Mouse (Mus musculus): ENCODE measurements around the gene Slc16a14. TPM values are rescaled to one million over a fixed set of nuclear protein-coding genes. Genes with fewer than 3 reads are reported as not detected.
A peak's percentile ranks its signal among the peaks of the same experiment; 100 is the strongest.

Slc16a14 gene
- polyA plus RNA-seq, 1 experiment from 2014 or later = 0.47 TPM

DNA sequence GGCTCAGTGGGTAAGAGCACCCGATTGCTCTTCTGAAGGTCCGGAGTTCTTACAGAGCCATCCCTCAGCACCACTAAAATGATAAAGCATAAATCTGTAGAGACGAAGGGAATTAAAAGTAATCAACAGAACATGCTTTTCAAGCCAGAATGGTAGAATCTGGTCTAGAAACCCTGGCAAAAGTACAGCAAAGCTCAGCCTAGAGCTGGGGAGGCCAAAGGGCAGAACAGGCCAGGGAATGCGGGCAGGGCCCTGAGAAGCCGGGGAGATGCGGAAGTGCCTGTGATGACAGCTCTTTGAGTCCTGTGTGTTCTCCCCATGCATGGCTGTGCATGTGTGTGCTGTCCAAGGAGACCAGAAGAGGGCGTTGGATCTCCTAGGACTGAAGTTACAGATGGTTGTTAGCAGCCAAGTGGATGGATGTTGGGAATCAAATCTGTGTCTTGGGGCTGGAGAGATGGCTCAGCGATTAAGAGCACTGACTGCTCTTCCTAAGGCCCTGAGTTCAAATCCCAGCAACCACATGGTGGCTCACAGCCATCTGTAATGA lies 55.3 kb downstream of the Slc16a14 start:
- Histone ChIP-seq H3K4me1 (no peaks in the 10 kb centered on the region), H3K9me3 (replicated peaks) (no peaks in the 10 kb centered on the region), H3K4me3 (replicated peaks) (no peak overlapping the region), H3K9ac (no peak overlapping the region), H3K27me3 (no peaks in the 10 kb centered on the region), H3K4me2 (no peak overlapping the region), H3K27ac (no peak overlapping the region), H3K36me3 (no peaks in the 10 kb centered on the region)
- WGBS = 96% methylated on average over 8 of the region's 8 CpGs
- no peak for ATAC-seq (replicated peaks; ENCODE audit: low FRiP score)

GRCm38 (mm10) chr1:84877590-84877989 lies 57.3 kb downstream of the Slc16a14 start:
- WGBS = 69% methylated on average over 2 of the region's 2 CpGs
- 0 out of 2 replicates have a peak, but pooled peaks have one; percentile 48 for ATAC-seq (replicated peaks; ENCODE audit: low FRiP score)

DNA sequence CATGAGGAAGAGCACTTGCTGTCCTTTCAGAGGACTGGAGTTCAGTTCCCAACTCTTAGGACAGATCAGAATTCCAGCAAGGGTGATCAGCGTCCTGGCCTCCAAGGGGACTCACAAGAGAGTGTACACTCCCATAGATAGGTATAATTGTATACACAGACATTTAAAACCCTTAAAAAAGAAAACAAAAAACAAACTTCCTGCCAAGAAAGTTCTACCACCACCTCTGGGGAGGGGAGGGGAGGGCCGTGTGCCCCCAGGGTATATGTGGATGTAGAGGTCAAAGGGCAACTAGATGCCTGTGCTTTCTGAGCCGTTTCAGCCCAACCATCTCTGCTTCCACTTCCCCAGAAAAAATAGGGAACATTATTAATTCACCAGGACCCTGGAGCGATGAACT lies 62.0 kb downstream of the Slc16a14 start:
- Histone ChIP-seq H3K4me3 (replicated peaks) (no peak overlapping the region), H3K36me3 (no peaks in the 10 kb centered on the region), H3K9ac (no peak overlapping the region), H3K4me2 (no peak overlapping the region), H3K9me3 (replicated peaks) (no peaks in the 10 kb centered on the region), H3K27ac (peak overlapping the region; percentile 68; the same call in 1 of the 2 replicates), H3K27me3 (no peaks in the 10 kb centered on the region), H3K4me1 (0 out of 2 replicates have a peak, but pooled peaks cover 7% of the 10 kb centered on the region)
- no peak for ATAC-seq (replicated peaks; ENCODE audit: low FRiP score)
- WGBS = 47% methylated on average over 4 of the region's 4 CpGs

More at GRCm38 (mm10) chr1:84877590-84877989, 57.3 kb downstream of the Slc16a14 start:
- H3K4me2 ChIP-seq = no peak overlapping the region
- no peak overlapping the region for H3K4me3 ChIP-seq (replicated peaks)
- no peaks in the 10 kb centered on the region for H3K9me3 ChIP-seq (replicated peaks)
- H3K27me3 ChIP-seq = no peaks in the 10 kb centered on the region
- H3K4me1 ChIP-seq = no peaks in the 10 kb centered on the region
- no peak overlapping the region for H3K9ac ChIP-seq
- no peaks in the 10 kb centered on the region for H3K36me3 ChIP-seq
- H3K27ac ChIP-seq = no peak overlapping the region

GRCm38 (mm10) chr1:84872105-84872504 lies 62.8 kb downstream of the Slc16a14 start:
- peak; percentile 47; the same call in 1 of the 2 replicates for ATAC-seq (replicated peaks; ENCODE audit: low FRiP score)
- Histone ChIP-seq H3K9ac (no peak overlapping the region), H3K27ac (peak overlapping the region; percentile 80), H3K36me3 (no peaks in the 10 kb centered on the region), H3K4me2 (no peak overlapping the region), H3K4me3 (replicated peaks) (no peak overlapping the region), H3K27me3 (no peaks in the 10 kb centered on the region), H3K9me3 (replicated peaks) (no peaks in the 10 kb centered on the region), H3K4me1 (0 out of 2 replicates have a peak, but pooled peaks cover 7% of the 10 kb centered on the region)
- 18% methylated on average over 3 of the region's 3 CpGs for WGBS

- 0 out of 2 replicates have a peak, but pooled peaks cover 7% of the 10 kb centered on the region for H3K4me1 ChIP-seq
- no peaks in the 10 kb centered on the region for H3K27me3 ChIP-seq
- 54% methylated on average over 6 of the region's 6 CpGs for WGBS
- no peaks in the 10 kb centered on the region for H3K36me3 ChIP-seq
- H3K9ac ChIP-seq = no peak overlapping the region
- peak overlapping the region; percentile 80; the same call in 1 of the 2 replicates for H3K27ac ChIP-seq
- H3K4me3 ChIP-seq (replicated peaks) = no peak overlapping the region
- H3K4me2 ChIP-seq = no peak overlapping the region
- ATAC-seq (replicated peaks; ENCODE audit: low FRiP score) = no peak
- H3K9me3 ChIP-seq (replicated peaks) = no peaks in the 10 kb centered on the region
Observed at GRCm38 (mm10) chr1:84871131-84871530, 63.8 kb downstream of the Slc16a14 start.

- Histone ChIP-seq H3K9ac (no peak overlapping the region), H3K27me3 (no peaks in the 10 kb centered on the region), H3K4me3 (replicated peaks) (no peak overlapping the region), H3K4me1 (0 out of 2 replicates have a peak, but pooled peaks cover 10% of the 10 kb centered on the region), H3K36me3 (no peaks in the 10 kb centered on the region), H3K9me3 (replicated peaks) (no peaks in the 10 kb centered on the region), H3K4me2 (0 out of 2 replicates have a peak overlapping the region, but pooled peaks have one; percentile 8), H3K27ac (peak overlapping the region; percentile 70)
- 51% methylated on average over 7 of the region's 7 CpGs for WGBS
- peak; percentile 65 for ATAC-seq (replicated peaks; ENCODE audit: low FRiP score)
Observed at GRCm38 (mm10) chr1:84869498-84869897, 65.4 kb downstream of the Slc16a14 start.

DNA sequence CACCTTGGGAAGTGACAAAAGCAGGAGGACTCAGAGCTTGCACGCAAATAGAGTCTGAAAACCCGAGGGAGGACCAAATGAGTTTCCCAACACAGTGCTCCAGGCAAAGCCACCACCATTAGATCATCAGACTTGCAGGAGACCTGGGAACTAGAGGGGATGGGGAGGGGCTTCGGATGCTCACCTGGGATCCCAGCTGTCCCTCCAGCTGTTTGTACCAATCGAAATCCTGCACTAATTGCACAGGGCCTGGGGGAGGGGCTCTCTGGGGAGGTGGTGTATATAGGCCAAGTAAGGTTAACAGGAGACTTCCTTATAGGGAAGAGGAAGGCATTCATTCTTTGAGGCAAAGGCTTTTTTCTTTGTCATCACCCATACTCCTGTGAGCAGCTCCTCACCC lies 66.1 kb downstream of the Slc16a14 start:
- 0 out of 2 replicates have a peak, but pooled peaks cover 16% of the 10 kb centered on the region for H3K4me1 ChIP-seq
- ATAC-seq (replicated peaks; ENCODE audit: low FRiP score) = no peak
- H3K4me2 ChIP-seq = no peak overlapping the region
- no peak overlapping the region for H3K9ac ChIP-seq
- no peak overlapping the region for H3K4me3 ChIP-seq (replicated peaks)
- H3K9me3 ChIP-seq (replicated peaks) = no peaks in the 10 kb centered on the region
- H3K27me3 ChIP-seq = no peaks in the 10 kb centered on the region
- peak overlapping the region; percentile 70 for H3K27ac ChIP-seq
- no peaks in the 10 kb centered on the region for H3K36me3 ChIP-seq
- 58% methylated on average over 4 of the region's 4 CpGs for WGBS

DNA sequence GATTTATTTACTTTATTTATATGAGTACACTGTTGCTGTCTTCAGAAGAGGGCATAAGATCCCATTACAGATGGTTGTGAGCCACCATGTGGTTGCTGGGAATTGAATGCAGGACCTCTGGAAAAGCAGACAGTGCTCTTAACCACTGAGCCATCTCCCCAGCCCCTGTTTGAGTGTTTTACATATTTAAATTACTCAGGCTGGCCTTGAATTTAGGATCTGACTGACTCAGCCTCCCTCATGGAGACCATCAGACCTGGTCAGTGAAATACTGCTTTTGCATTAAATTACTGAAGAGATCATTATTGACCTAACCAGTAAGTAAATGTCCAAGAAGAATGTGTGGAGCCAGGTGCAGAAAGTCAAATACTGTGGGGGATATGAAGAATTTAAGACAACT lies 66.6 kb downstream of the Slc16a14 start:
- Histone ChIP-seq H3K36me3 (no peaks in the 10 kb centered on the region), H3K9me3 (replicated peaks) (no peaks in the 10 kb centered on the region), H3K4me2 (no peak overlapping the region), H3K4me1 (0 out of 2 replicates have a peak, but pooled peaks cover 16% of the 10 kb centered on the region), H3K4me3 (replicated peaks) (no peak overlapping the region), H3K27ac (no peak overlapping the region), H3K27me3 (no peaks in the 10 kb centered on the region), H3K9ac (no peak overlapping the region)
- no peak for ATAC-seq (replicated peaks; ENCODE audit: low FRiP score)

GRCm38 (mm10) chr1:84866706-84867230 lies 68.2 kb downstream of the Slc16a14 start:
- 0 out of 2 replicates have a peak, but pooled peaks cover 12% of the 10 kb centered on the region for H3K4me1 ChIP-seq
- ATAC-seq (replicated peaks; ENCODE audit: low FRiP score) = no peak
- no peaks in the 10 kb centered on the region for H3K27me3 ChIP-seq
- H3K36me3 ChIP-seq = no peaks in the 10 kb centered on the region
- 91% methylated on average over 3 of the region's 3 CpGs for WGBS
- no peaks in the 10 kb centered on the region for H3K9me3 ChIP-seq (replicated peaks)
- H3K9ac ChIP-seq = no peak overlapping the region
- no peak overlapping the region for H3K4me3 ChIP-seq (replicated peaks)
- H3K4me2 ChIP-seq = no peak overlapping the region
- no peak overlapping the region for H3K27ac ChIP-seq

GRCm38 (mm10) chr1:84866231-84866630 lies 68.7 kb downstream of the Slc16a14 start:
- H3K9me3 ChIP-seq (replicated peaks) = no peaks in the 10 kb centered on the region
- H3K36me3 ChIP-seq = no peaks in the 10 kb centered on the region
- H3K9ac ChIP-seq = no peak overlapping the region
- no peak overlapping the region for H3K27ac ChIP-seq
- no peak overlapping the region for H3K4me3 ChIP-seq (replicated peaks)
- 91% methylated on average over 6 of the region's 6 CpGs for WGBS
- no peaks in the 10 kb centered on the region for H3K27me3 ChIP-seq
- H3K4me2 ChIP-seq = no peak overlapping the region
- no peak for ATAC-seq (replicated peaks; ENCODE audit: low FRiP score)
- 0 out of 2 replicates have a peak, but pooled peaks cover 9% of the 10 kb centered on the region for H3K4me1 ChIP-seq

GRCm38 (mm10) chr1:84864645-84865044 lies 70.3 kb downstream of the Slc16a14 start:
- Histone ChIP-seq H3K36me3 (no peaks in the 10 kb centered on the region), H3K4me3 (replicated peaks) (no peak overlapping the region), H3K27me3 (no peaks in the 10 kb centered on the region), H3K27ac (no peak overlapping the region), H3K4me2 (no peak overlapping the region), H3K9me3 (replicated peaks) (no peaks in the 10 kb centered on the region), H3K9ac (no peak overlapping the region), H3K4me1 (0 out of 2 replicates have a peak, but pooled peaks cover 9% of the 10 kb centered on the region)
- 33% methylated on average over 2 of the region's 2 CpGs for WGBS
- ATAC-seq (replicated peaks; ENCODE audit: low FRiP score) = no peak

DNA sequence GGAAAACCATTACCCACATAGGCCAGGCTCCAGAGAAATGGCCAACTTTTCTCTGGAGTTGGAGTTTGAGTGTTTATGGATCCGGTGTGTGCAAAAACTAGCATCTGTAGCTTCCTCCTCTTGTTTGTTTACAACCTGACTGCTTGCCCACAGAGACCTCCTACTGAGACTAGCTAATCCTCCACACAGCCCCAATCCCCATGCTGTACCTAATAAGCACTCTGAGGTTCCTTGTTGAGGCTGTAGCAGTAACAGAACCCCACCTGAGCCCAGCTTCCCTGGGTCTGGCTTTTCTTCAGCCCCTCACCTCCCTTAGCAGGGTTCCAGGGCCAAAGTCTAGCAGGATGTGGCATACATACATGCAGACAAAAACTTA lies 73.7 kb downstream of the Slc16a14 start:
- WGBS = 55% methylated on average over 1 of the region's 1 CpGs
- no peak overlapping the region for H3K4me3 ChIP-seq (replicated peaks)
- no peak for ATAC-seq (replicated peaks; ENCODE audit: low FRiP score)

More for the DNA sequence above, 73.7 kb downstream of the Slc16a14 start:
- no peaks in the 10 kb centered on the region for H3K27me3 ChIP-seq
- no peak overlapping the region for H3K4me2 ChIP-seq
- no peak overlapping the region for H3K9ac ChIP-seq
- no peak overlapping the region for H3K27ac ChIP-seq
- no peaks in the 10 kb centered on the region for H3K9me3 ChIP-seq (replicated peaks)
- no peaks in the 10 kb centered on the region for H3K36me3 ChIP-seq
- H3K4me1 ChIP-seq = 0 out of 2 replicates have a peak, but pooled peaks cover 9% of the 10 kb centered on the region
